Mouse (Mus musculus) neural tube, embryonic 12.5 days (tissue): ENCODE measurements at regions not wholly inside any gene's neighbourhood (a gene's known extent, or its start where the extent isn't known, plus 50 kb on each side); places are given as distances from the start of the nearest gene placed in this dataset.

Source experiments
- ATAC-seq: fragments of 200-750 bp; cut with Nextera tagmentation; 2 replicates; pipeline ENCODE4 v1.8.0; 2017; ENCODE audit warnings: low read depth, mild to moderate bottlenecking, moderate TSS enrichment, moderate library complexity; ENCODE audit not compliant: low FRiP score
- H3K27ac ChIP-seq: fragments of 300-500 bp; sonication (generic); 2 replicates; pipeline ENCODE4 v1.5.1; 2016
- H3K27me3 ChIP-seq: fragments of 300-500 bp; sonication (generic); replicated peaks from 2 replicates; pipeline ENCODE4 v1.6.1; 2016; ENCODE audit warnings: mild to moderate bottlenecking
- H3K36me3 ChIP-seq: fragments of 300-500 bp; sonication (generic); 2 replicates; pipeline ENCODE4 v1.6.1; 2016; ENCODE audit warnings: mild to moderate bottlenecking
- H3K4me1 ChIP-seq: fragments of 300-500 bp; sonication (generic); 2 replicates; pipeline ENCODE4 v1.6.1; 2016
- H3K4me2 ChIP-seq: fragments of 300-500 bp; sonication (generic); replicated peaks from 2 replicates; pipeline ENCODE4 v1.6.1; 2016; ENCODE audit warnings: mild to moderate bottlenecking
- H3K4me3 ChIP-seq: fragments of 300-500 bp; sonication (generic); 2 replicates; pipeline ENCODE4 v1.5.1; 2016
- H3K9ac ChIP-seq: fragments of 300-500 bp; sonication (generic); 2 replicates; pipeline ENCODE4 v1.6.1; 2016; ENCODE audit warnings: mild to moderate bottlenecking
- H3K9me3 ChIP-seq: fragments of 300-500 bp; sonication (generic); 2 replicates; pipeline ENCODE4 v1.6.1; 2016; ENCODE audit warnings: mild to moderate bottlenecking
- WGBS: fragments of 180-500 bp; shearing (Covaris S2); methylation state at CpG from one replicate; pipeline ENCODE4 v1.1.7; 2016; 5-methylcytosine and 5-hydroxymethylcytosine counted together

- H3K4me1 ChIP-seq = peaks cover 18% of the 10 kb centered on the region; the same call in 1 of the 2 replicates
- H3K36me3 ChIP-seq = no peaks in the 10 kb centered on the region
- WGBS = 58% methylated on average over 9 of the region's 9 CpGs
- no peaks in the 10 kb centered on the region for H3K9me3 ChIP-seq
- ATAC-seq = no peak
- H3K4me2 ChIP-seq = peak overlapping the region; percentile 66
- no peaks in the 10 kb centered on the region for H3K27me3 ChIP-seq
- H3K4me3 ChIP-seq = peak overlapping the region; percentile 43
- H3K9ac ChIP-seq = peak overlapping the region; percentile 61
- peak overlapping the region; percentile 61; the same call in 1 of the 2 replicates for H3K27ac ChIP-seq
Measured at GRCm38 (mm10) chr8:109249691-109250090, 244.1 kb upstream of the Pmfbp1 start.

GRCm38 (mm10) chr8:109250551-109250950 lies 243.3 kb upstream of the Pmfbp1 start:
- Histone ChIP-seq H3K9ac (peak overlapping the region; percentile 61), H3K36me3 (no peaks in the 10 kb centered on the region), H3K4me1 (peaks cover 16% of the 10 kb centered on the region; the same call in 1 of the 2 replicates), H3K27me3 (no peaks in the 10 kb centered on the region), H3K4me2 (peak overlapping the region; percentile 66), H3K27ac (peak overlapping the region; percentile 61), H3K9me3 (no peaks in the 10 kb centered on the region), H3K4me3 (peak overlapping the region; percentile 43)
- 60% methylated on average over 8 of the region's 8 CpGs for WGBS
- no peak for ATAC-seq

GRCm38 (mm10) chr8:109251360-109251798 lies 242.4 kb upstream of the Pmfbp1 start:
- H3K36me3 ChIP-seq = no peaks in the 10 kb centered on the region
- ATAC-seq = peak; percentile 92
- no peaks in the 10 kb centered on the region for H3K27me3 ChIP-seq
- H3K4me1 ChIP-seq = peaks cover 15% of the 10 kb centered on the region; the same call in 1 of the 2 replicates
- H3K4me3 ChIP-seq = peak overlapping the region; percentile 43
- 50% methylated on average over 24 of the region's 24 CpGs for WGBS
- H3K9ac ChIP-seq = peak overlapping the region; percentile 61
- H3K27ac ChIP-seq = peak overlapping the region; percentile 61; the same call in 1 of the 2 replicates
- H3K9me3 ChIP-seq = no peaks in the 10 kb centered on the region
- peak overlapping the region; percentile 66 for H3K4me2 ChIP-seq

- peaks cover 8% of the 10 kb centered on the region; the same call in 1 of the 2 replicates for H3K4me1 ChIP-seq
- H3K9me3 ChIP-seq = no peaks in the 10 kb centered on the region
- H3K36me3 ChIP-seq = no peaks in the 10 kb centered on the region
- no peak overlapping the region for H3K27ac ChIP-seq
- no peak overlapping the region for H3K4me3 ChIP-seq
- H3K27me3 ChIP-seq = no peaks in the 10 kb centered on the region
- 28% methylated on average over 4 of the region's 4 CpGs for WGBS
- peak overlapping the region; percentile 66 for H3K4me2 ChIP-seq
- peak; percentile 51 for ATAC-seq
- H3K9ac ChIP-seq = no peak overlapping the region
Measured at GRCm38 (mm10) chr8:109252404-109252803, 241.4 kb upstream of the Pmfbp1 start.

- 16% methylated on average over 5 of the region's 5 CpGs for WGBS
- Histone ChIP-seq H3K4me1 (no peaks in the 10 kb centered on the region), H3K4me2 (no peak overlapping the region), H3K9ac (no peak overlapping the region), H3K27ac (no peak overlapping the region), H3K36me3 (no peaks in the 10 kb centered on the region), H3K9me3 (no peaks in the 10 kb centered on the region), H3K4me3 (no peak overlapping the region), H3K27me3 (no peaks in the 10 kb centered on the region)
- ATAC-seq = no peak
Measured at GRCm38 (mm10) chr8:109279129-109279528, 214.7 kb upstream of the Pmfbp1 start.

GRCm38 (mm10) chr8:109280540-109280939 lies 213.3 kb upstream of the Pmfbp1 start:
- H3K9me3 ChIP-seq = no peaks in the 10 kb centered on the region
- no peak for ATAC-seq
- WGBS = 84% methylated on average over 2 of the region's 2 CpGs

GRCm38 (mm10) chr8:109281598-109281997 lies 212.2 kb upstream of the Pmfbp1 start:
- H3K27me3 ChIP-seq = no peaks in the 10 kb centered on the region
- H3K27ac ChIP-seq = no peak overlapping the region
- ATAC-seq = no peak
- 75% methylated on average over 10 of the region's 10 CpGs for WGBS
- H3K4me1 ChIP-seq = no peaks in the 10 kb centered on the region
- no peak overlapping the region for H3K9ac ChIP-seq
- no peaks in the 10 kb centered on the region for H3K36me3 ChIP-seq
- no peaks in the 10 kb centered on the region for H3K9me3 ChIP-seq
- H3K4me3 ChIP-seq = no peak overlapping the region
- H3K4me2 ChIP-seq = no peak overlapping the region

More at GRCm38 (mm10) chr8:109280540-109280939, 213.3 kb upstream of the Pmfbp1 start:
- Histone ChIP-seq H3K27ac (no peak overlapping the region), H3K4me3 (no peak overlapping the region), H3K36me3 (no peaks in the 10 kb centered on the region), H3K9ac (no peak overlapping the region), H3K4me2 (no peak overlapping the region), H3K4me1 (no peaks in the 10 kb centered on the region), H3K27me3 (no peaks in the 10 kb centered on the region)

- H3K9me3 ChIP-seq = no peaks in the 10 kb centered on the region
- no peaks in the 10 kb centered on the region for H3K27me3 ChIP-seq
- H3K4me2 ChIP-seq = peak overlapping the region; percentile 27; the same call in 1 of the 2 replicates
- ATAC-seq = no peak
- H3K4me3 ChIP-seq = no peak overlapping the region
- WGBS = 35% methylated on average over 17 of the region's 17 CpGs
- peak overlapping the region; percentile 48 for H3K27ac ChIP-seq
- H3K9ac ChIP-seq = no peak overlapping the region
- H3K36me3 ChIP-seq = no peaks in the 10 kb centered on the region
- peaks cover 34% of the 10 kb centered on the region for H3K4me1 ChIP-seq
Measured at GRCm38 (mm10) chr8:109310670-109311386, 183.0 kb upstream of the Pmfbp1 start.

- 25% methylated on average over 17 of the region's 17 CpGs for WGBS
- peaks cover 34% of the 10 kb centered on the region for H3K4me1 ChIP-seq
- H3K4me3 ChIP-seq = no peak overlapping the region
- peak overlapping the region; percentile 9; the same call in 1 of the 2 replicates for H3K9ac ChIP-seq
- H3K4me2 ChIP-seq = peak overlapping the region; percentile 42
- no peaks in the 10 kb centered on the region for H3K27me3 ChIP-seq
- H3K9me3 ChIP-seq = no peaks in the 10 kb centered on the region
- peak overlapping the region; percentile 48 for H3K27ac ChIP-seq
- no peaks in the 10 kb centered on the region for H3K36me3 ChIP-seq
- peak; percentile 51; the same call in 1 of the 2 replicates for ATAC-seq
Measured at GRCm38 (mm10) chr8:109311484-109312210, 182.2 kb upstream of the Pmfbp1 start.

- Histone ChIP-seq H3K9me3 (no peaks in the 10 kb centered on the region), H3K4me1 (peaks cover 34% of the 10 kb centered on the region), H3K4me2 (peak overlapping the region; percentile 42; the same call in 1 of the 2 replicates), H3K4me3 (no peak overlapping the region), H3K27ac (peak overlapping the region; percentile 48), H3K36me3 (no peaks in the 10 kb centered on the region), H3K27me3 (no peaks in the 10 kb centered on the region), H3K9ac (0 out of 2 replicates have a peak overlapping the region, but pooled peaks have one; percentile 9)
- 3% methylated on average over 8 of the region's 8 CpGs for WGBS
- peak; percentile 84 for ATAC-seq
Measured at GRCm38 (mm10) chr8:109312731-109313130, 181.1 kb upstream of the Pmfbp1 start.

GRCm38 (mm10) chr8:109320955-109321354 lies 172.9 kb upstream of the Pmfbp1 start:
- no peaks in the 10 kb centered on the region for H3K27me3 ChIP-seq
- no peak overlapping the region for H3K4me3 ChIP-seq
- 36% methylated on average over 11 of the region's 11 CpGs for WGBS
- H3K9me3 ChIP-seq = no peaks in the 10 kb centered on the region
- H3K27ac ChIP-seq = peak overlapping the region; percentile 76
- H3K36me3 ChIP-seq = no peaks in the 10 kb centered on the region
- no peak overlapping the region for H3K9ac ChIP-seq
- ATAC-seq = 0 out of 2 replicates have a peak, but pooled peaks have one; percentile 21
- H3K4me1 ChIP-seq = peaks cover 20% of the 10 kb centered on the region
- no peak overlapping the region for H3K4me2 ChIP-seq

GRCm38 (mm10) chr8:109323351-109323750 lies 170.5 kb upstream of the Pmfbp1 start:
- no peak for ATAC-seq
- Histone ChIP-seq H3K27ac (no peak overlapping the region), H3K9me3 (no peaks in the 10 kb centered on the region), H3K4me2 (no peak overlapping the region), H3K4me1 (peaks cover 20% of the 10 kb centered on the region), H3K9ac (no peak overlapping the region), H3K27me3 (no peaks in the 10 kb centered on the region), H3K4me3 (no peak overlapping the region), H3K36me3 (no peaks in the 10 kb centered on the region)
- WGBS = 74% methylated on average over 2 of the region's 2 CpGs
